Mouse (Mus musculus): ENCODE data around the gene Col28a1. TPM values are rescaled to one million over a fixed set of nuclear protein-coding genes. Genes with fewer than 3 reads are reported as not detected.

The Col28a1 gene
- polyA plus RNA-seq, 1 experiment, result not detected

GRCm38 (mm10) chr6:8028711-8029110, 163.7 kb downstream of the Col28a1 start:
- no peak overlapping the region for H3ac ChIP-seq (ENCODE audit: control insufficient read depth, insufficient read length)
- no peak overlapping the region for H3K4me2 ChIP-seq (ENCODE audit: low read depth)
- H3K27me3 ChIP-seq (ENCODE audit: control insufficient read depth, insufficient read depth, insufficient read length), result no peaks in the 10 kb centered on the region
- H3K79me2 ChIP-seq (ENCODE audit: control insufficient read depth, insufficient read depth), result no peaks in the 10 kb centered on the region
- no peaks in the 10 kb centered on the region for H3K36me3 ChIP-seq (ENCODE audit: control insufficient read depth, insufficient read depth)
- TF ChIP-seq MYOD1 (IDR thresholded peaks at IDR 0.05; ENCODE audit: control insufficient read depth in 1 of 3, insufficient read length in 2 of 3, low read depth in 2 of 3) (no peak), SRF (IDR thresholded peaks at IDR 0.05; ENCODE audit: control insufficient read depth, insufficient read length, low read depth) (no peak), USF1 (IDR thresholded peaks at IDR 0.05; ENCODE audit: low read depth) (no peak), E2F4 (IDR thresholded peaks at IDR 0.05; ENCODE audit: insufficient read depth) (no peak), TCF12 (IDR thresholded peaks at IDR 0.05; ENCODE audit: insufficient read depth, poor library complexity, severe bottlenecking) (no peak), POLR2A (IDR thresholded peaks at IDR 0.05; ENCODE audit: insufficient read length, low read depth) (no peak), TCF3 (IDR thresholded peaks at IDR 0.05; ENCODE audit: insufficient read length, low read depth) (no peak), REST (IDR thresholded peaks at IDR 0.05; ENCODE audit: insufficient read depth, insufficient read length) (no peak), MAX (IDR thresholded peaks at IDR 0.05; ENCODE audit: low read depth) (no peak), POLR2AphosphoS2 (IDR thresholded peaks at IDR 0.05; ENCODE audit: insufficient read length, low read depth) (no peak), MYOG (IDR thresholded peaks at IDR 0.05; ENCODE audit: control insufficient read depth in 1 of 3, insufficient read depth in 1 of 3, insufficient read length in 2 of 3, low read depth in 2 of 3) (no peak), CEBPB (IDR thresholded peaks at IDR 0.05; ENCODE audit: insufficient read depth, poor library complexity, severe bottlenecking) (no peak)
- no peak overlapping the region for H3K4me3 ChIP-seq

DNA sequence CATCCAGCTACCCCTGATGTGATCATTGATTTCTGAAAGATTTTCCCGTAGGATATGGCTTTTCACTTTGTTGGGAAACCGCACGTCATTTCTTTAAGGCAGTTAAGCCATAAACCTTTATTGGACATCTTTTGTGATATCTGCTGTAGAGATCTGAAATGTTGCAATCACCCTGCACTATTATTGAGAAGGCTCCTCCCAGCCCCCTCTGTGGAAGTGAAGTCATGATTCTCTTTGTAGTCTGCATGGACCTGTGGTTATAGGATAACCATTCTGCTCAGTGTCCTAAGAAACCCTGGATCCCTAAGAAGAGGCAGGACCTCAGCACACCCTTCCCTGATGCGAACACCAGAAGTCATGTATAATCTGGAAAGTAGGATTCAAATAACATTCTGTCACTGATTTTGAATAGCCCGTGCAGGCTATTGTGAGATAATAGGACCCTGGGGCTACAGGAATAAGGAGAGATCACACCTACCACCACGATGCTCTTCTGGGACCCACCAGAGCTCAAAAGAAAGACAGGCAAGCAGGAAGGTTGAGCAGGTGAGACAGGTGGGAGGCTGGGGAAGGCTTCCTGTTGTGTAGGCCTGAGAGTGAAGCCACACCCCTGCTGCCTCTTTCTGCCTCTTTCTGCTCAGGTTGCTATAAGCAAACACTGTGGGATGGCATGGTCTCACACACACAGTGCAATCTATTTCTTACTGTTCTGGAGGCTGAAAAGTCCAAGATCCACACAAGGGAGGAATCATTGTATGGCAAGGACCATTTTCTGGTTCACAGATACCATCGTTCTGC, 166.9 kb downstream of the Col28a1 start:
- H3K36me3 ChIP-seq (ENCODE audit: control insufficient read depth, insufficient read depth), result no peaks in the 10 kb centered on the region
- H3ac ChIP-seq (ENCODE audit: control insufficient read depth, insufficient read length), result no peak overlapping the region
- H3K4me3 ChIP-seq, result no peak overlapping the region
- H3K79me2 ChIP-seq (ENCODE audit: control insufficient read depth, insufficient read depth), result no peaks in the 10 kb centered on the region
- no peaks in the 10 kb centered on the region for H3K27me3 ChIP-seq (ENCODE audit: control insufficient read depth, insufficient read depth, insufficient read length)
- TF ChIP-seq REST (IDR thresholded peaks at IDR 0.05; ENCODE audit: insufficient read depth, insufficient read length) (no peak), CEBPB (IDR thresholded peaks at IDR 0.05; ENCODE audit: insufficient read depth, poor library complexity, severe bottlenecking) (no peak), MAX (IDR thresholded peaks at IDR 0.05; ENCODE audit: low read depth) (no peak), TCF3 (IDR thresholded peaks at IDR 0.05; ENCODE audit: insufficient read length, low read depth) (no peak), TCF12 (IDR thresholded peaks at IDR 0.05; ENCODE audit: insufficient read depth, poor library complexity, severe bottlenecking) (no peak), E2F4 (IDR thresholded peaks at IDR 0.05; ENCODE audit: insufficient read depth) (no peak), USF1 (IDR thresholded peaks at IDR 0.05; ENCODE audit: low read depth) (no peak)
- H3K4me2 ChIP-seq (ENCODE audit: low read depth), result no peak overlapping the region

- TF ChIP-seq MYOD1 (IDR thresholded peaks at IDR 0.05; ENCODE audit: control insufficient read depth in 1 of 3, insufficient read length in 2 of 3, low read depth in 2 of 3) (no peak), TCF3 (IDR thresholded peaks at IDR 0.05; ENCODE audit: insufficient read length, low read depth) (no peak), SRF (IDR thresholded peaks at IDR 0.05; ENCODE audit: control insufficient read depth, insufficient read length, low read depth) (no peak), CEBPB (IDR thresholded peaks at IDR 0.05; ENCODE audit: insufficient read depth, poor library complexity, severe bottlenecking) (no peak), POLR2AphosphoS2 (IDR thresholded peaks at IDR 0.05; ENCODE audit: insufficient read length, low read depth) (no peak), REST (IDR thresholded peaks at IDR 0.05; ENCODE audit: insufficient read depth, insufficient read length) (no peak), POLR2A (IDR thresholded peaks at IDR 0.05; ENCODE audit: insufficient read length, low read depth) (no peak), TCF12 (IDR thresholded peaks at IDR 0.05; ENCODE audit: insufficient read depth, poor library complexity, severe bottlenecking) (no peak), E2F4 (IDR thresholded peaks at IDR 0.05; ENCODE audit: insufficient read depth) (no peak), MAX (IDR thresholded peaks at IDR 0.05; ENCODE audit: low read depth) (no peak), USF1 (IDR thresholded peaks at IDR 0.05; ENCODE audit: low read depth) (no peak), MYOG (IDR thresholded peaks at IDR 0.05; ENCODE audit: control insufficient read depth in 1 of 3, insufficient read depth in 1 of 3, insufficient read length in 2 of 3, low read depth in 2 of 3) (no peak)
Observed at GRCm38 (mm10) chr6:8023527-8023926, 168.9 kb downstream of the Col28a1 start.

GRCm38 (mm10) chr6:7994736-7995135, 197.7 kb downstream of the Col28a1 start:
- no peak overlapping the region for H3K4me3 ChIP-seq
- no peaks in the 10 kb centered on the region for H3K79me2 ChIP-seq (ENCODE audit: control insufficient read depth, insufficient read depth)
- no peaks in the 10 kb centered on the region for H3K36me3 ChIP-seq (ENCODE audit: control insufficient read depth, insufficient read depth)
- TF ChIP-seq TCF3 (IDR thresholded peaks at IDR 0.05; ENCODE audit: insufficient read length, low read depth) (no peak), USF1 (IDR thresholded peaks at IDR 0.05; ENCODE audit: low read depth) (no peak), REST (IDR thresholded peaks at IDR 0.05; ENCODE audit: insufficient read depth, insufficient read length) (no peak), MYOG (IDR thresholded peaks at IDR 0.05; ENCODE audit: control insufficient read depth in 1 of 3, insufficient read depth in 1 of 3, insufficient read length in 2 of 3, low read depth in 2 of 3) (no peak), E2F4 (IDR thresholded peaks at IDR 0.05; ENCODE audit: insufficient read depth) (no peak), SRF (IDR thresholded peaks at IDR 0.05; ENCODE audit: control insufficient read depth, insufficient read length, low read depth) (no peak), TCF12 (IDR thresholded peaks at IDR 0.05; ENCODE audit: insufficient read depth, poor library complexity, severe bottlenecking) (no peak), MAX (IDR thresholded peaks at IDR 0.05; ENCODE audit: low read depth) (no peak)
- H3K4me2 ChIP-seq (ENCODE audit: low read depth), result no peak overlapping the region
- no peak overlapping the region for H3ac ChIP-seq (ENCODE audit: control insufficient read depth, insufficient read length)
- H3K27me3 ChIP-seq (ENCODE audit: control insufficient read depth, insufficient read depth, insufficient read length), result no peaks in the 10 kb centered on the region

More at GRCm38 (mm10) chr6:8023527-8023926, 168.9 kb downstream of the Col28a1 start:
- H3ac ChIP-seq (ENCODE audit: control insufficient read depth, insufficient read length), result no peak overlapping the region
- H3K27me3 ChIP-seq (ENCODE audit: control insufficient read depth, insufficient read depth, insufficient read length), result no peaks in the 10 kb centered on the region
- H3K79me2 ChIP-seq (ENCODE audit: control insufficient read depth, insufficient read depth), result no peaks in the 10 kb centered on the region
- H3K4me2 ChIP-seq (ENCODE audit: low read depth), result no peak overlapping the region
- no peaks in the 10 kb centered on the region for H3K36me3 ChIP-seq (ENCODE audit: control insufficient read depth, insufficient read depth)
- no peak overlapping the region for H3K4me3 ChIP-seq

Data from myocyte (in vitro differentiated cells).